Mouse (Mus musculus): ENCODE data around the gene Prkag1.

DNA sequence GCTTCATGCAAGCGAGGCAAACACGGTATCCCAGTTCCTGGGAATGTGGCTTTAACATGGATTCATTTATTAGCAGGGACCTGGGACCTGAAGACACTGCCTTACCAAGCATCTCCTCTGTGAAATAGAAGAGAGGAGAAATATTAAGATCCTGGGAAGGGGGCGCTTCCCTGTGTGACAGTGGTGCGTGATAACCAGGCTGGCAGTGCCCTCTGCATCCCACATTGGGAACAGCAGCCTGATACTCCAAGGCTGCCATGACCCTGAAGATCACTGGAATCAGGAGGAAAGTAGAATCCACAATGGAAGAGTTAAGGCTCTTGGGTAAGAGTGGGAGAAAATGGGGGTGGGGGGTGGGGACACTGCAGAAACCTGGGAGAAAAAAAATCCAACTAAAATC, 43.4 kb downstream of the Prkag1 start:
- peak; percentile 39 for TF ChIP-seq CTCF (IDR thresholded peaks at IDR 0.05; ENCODE audit: low read depth)
- TF ChIP-seq EP300 (IDR thresholded peaks at IDR 0.05; ENCODE audit: low read depth), result no peak

All from liver, postnatal 0 days (tissue).